Comparison of ENCODE assay signal across 11 mouse cellular contexts in genomic region chr1:71775865-71776501, GRCm38 (mm10).
DNase-seq lines count a peak whose midpoint lies in the region; ATAC-seq and TF ChIP-seq lines count a peak whose summit lies in the region.
"Had no signal": no experiment of that assay in that cellular context is flagged by ENCODE, and none has a peak within 500 bp of the region (broad histone marks: within the 10 kb centered on the region; RNA-seq: fewer than 3 reads in every experiment).

No protein-coding gene starts in this region.

- no peak for TF ChIP-seq CTCF in lung, postnatal 0 days (IDR thresholded peaks at IDR 0.05)

- peak overlapping the region; percentile 28 for H3K4me2 ChIP-seq in heart, embryonic 13.5 days
- H3K4me2 ChIP-seq in heart, embryonic 12.5 days, result no peak overlapping the region
- H3K4me2 ChIP-seq in lung, postnatal 0 days (replicated peaks; ENCODE audit: low read depth, low read length), result peak overlapping the region; percentile 46
- peak overlapping the region; percentile 23; the same call in 1 of the 2 replicates for H3K4me2 ChIP-seq in forebrain, embryonic 14.5 days (ENCODE audit: low read length)
- H3K4me2 ChIP-seq in neural tube, embryonic 15.5 days, result peak overlapping the region; percentile 33

- ATAC-seq in heart, embryonic 13.5 days (ENCODE audit: extremely low read depth, insufficient number of reproducible peaks, low FRiP score, low TSS enrichment), result no peak
- ATAC-seq in heart, embryonic 12.5 days (ENCODE audit: insufficient number of reproducible peaks, low FRiP score), result no peak
- ATAC-seq in lung, postnatal 0 days, result no peak
- peak; percentile 37; the same call in 1 of the 2 replicates for ATAC-seq in forebrain, embryonic 14.5 days
- ATAC-seq in neural tube, embryonic 15.5 days (ENCODE audit: low FRiP score), result no peak; the same call in 1 of the 2 replicates
- ATAC-seq: CD4-positive, CD25-positive, alpha-beta regulatory T cell, adult 4 months; inflammation-experienced regulatory T-cells, adult 6 months had no signal

- TF ChIP-seq EP300 in lung, postnatal 0 days (IDR thresholded peaks at IDR 0.05), result no peak

- H3K27ac ChIP-seq in heart, embryonic 13.5 days (replicated peaks), result no peak overlapping the region
- no peak overlapping the region for H3K27ac ChIP-seq in heart, embryonic 12.5 days (ENCODE audit: poor library complexity, severe bottlenecking)
- no peak overlapping the region for H3K27ac ChIP-seq in lung, postnatal 0 days (ENCODE audit: low read length)
- no peak overlapping the region; the same call in 1 of the 2 replicates for H3K27ac ChIP-seq in forebrain, embryonic 14.5 days (ENCODE audit: low read depth, low read length)
- peak overlapping the region; percentile 63; the same call in 1 of the 2 replicates for H3K27ac ChIP-seq in neural tube, embryonic 15.5 days (replicated peaks)

- H3K9me3 ChIP-seq in heart, embryonic 13.5 days, result 0 out of 2 replicates have a peak, but pooled peaks cover 7% of the 10 kb centered on the region
- peaks cover 10% of the 10 kb centered on the region; the same call in 1 of the 2 replicates for H3K9me3 ChIP-seq in heart, embryonic 12.5 days (replicated peaks)
- no peaks in the 10 kb centered on the region for H3K9me3 ChIP-seq in lung, postnatal 0 days (ENCODE audit: low read length)
- H3K9me3 ChIP-seq in forebrain, embryonic 14.5 days (replicated peaks; ENCODE audit: control insufficient read depth, low read length), result no peaks in the 10 kb centered on the region
- no peaks in the 10 kb centered on the region for H3K9me3 ChIP-seq in neural tube, embryonic 15.5 days (replicated peaks)

- DNase-seq in lung, postnatal 0 days (ENCODE audit: low spot score), result no peak
- no peak for DNase-seq in lung, postnatal 4 days
- peak; percentile 39 for DNase-seq in forebrain, embryonic 14.5 days (ENCODE audit: low spot score)
- DNase-seq in kidney, postnatal 25 days, result no peak
- no peak for DNase-seq in urinary bladder, adult 18-20 months (ENCODE audit: low spot score in 2 of 2)
- DNase-seq: gastrocnemius, postnatal 36 days had no signal

- H3K9ac ChIP-seq in heart, embryonic 13.5 days, result no peak overlapping the region
- H3K9ac ChIP-seq in heart, embryonic 12.5 days, result no peak overlapping the region
- no peak overlapping the region for H3K9ac ChIP-seq in lung, postnatal 0 days (replicated peaks; ENCODE audit: low read depth)
- 0 out of 2 replicates have a peak overlapping the region, but pooled peaks have one; percentile 25 for H3K9ac ChIP-seq in forebrain, embryonic 14.5 days (ENCODE audit: low read length)
- no peak overlapping the region for H3K9ac ChIP-seq in neural tube, embryonic 15.5 days (replicated peaks)

- no peaks in the 10 kb centered on the region for H3K27me3 ChIP-seq in heart, embryonic 13.5 days (replicated peaks)
- no peaks in the 10 kb centered on the region for H3K27me3 ChIP-seq in heart, embryonic 12.5 days (replicated peaks)
- H3K27me3 ChIP-seq in lung, postnatal 0 days (replicated peaks; ENCODE audit: insufficient read depth, low read length), result no peaks in the 10 kb centered on the region
- H3K27me3 ChIP-seq in forebrain, embryonic 14.5 days (replicated peaks; ENCODE audit: control insufficient read depth, insufficient read depth, low read length), result no peaks in the 10 kb centered on the region
- no peaks in the 10 kb centered on the region for H3K27me3 ChIP-seq in neural tube, embryonic 15.5 days (replicated peaks)

- 0 out of 2 replicates have a peak, but pooled peaks cover 5% of the 10 kb centered on the region for H3K4me1 ChIP-seq in heart, embryonic 13.5 days
- H3K4me1 ChIP-seq in heart, embryonic 12.5 days (replicated peaks), result no peaks in the 10 kb centered on the region
- H3K4me1 ChIP-seq in lung, postnatal 0 days (ENCODE audit: insufficient read depth, low read depth, low read length), result no peaks in the 10 kb centered on the region
- no peaks in the 10 kb centered on the region for H3K4me1 ChIP-seq in forebrain, embryonic 14.5 days (ENCODE audit: control insufficient read depth, insufficient read depth, low read length)
- no peaks in the 10 kb centered on the region for H3K4me1 ChIP-seq in neural tube, embryonic 15.5 days

- 69% methylated on average over 19 of the region's 19 CpGs for WGBS in heart, embryonic 13.5 days
- WGBS in heart, embryonic 12.5 days, result 72% methylated on average over 19 of the region's 19 CpGs
- 55% methylated on average over 19 of the region's 19 CpGs for WGBS in lung, postnatal 0 days
- 73% methylated on average over 19 of the region's 19 CpGs for WGBS in forebrain, embryonic 14.5 days
- WGBS in neural tube, embryonic 15.5 days, result 59% methylated on average over 19 of the region's 19 CpGs

- H3K36me3 ChIP-seq in heart, embryonic 13.5 days, result no peaks in the 10 kb centered on the region
- no peaks in the 10 kb centered on the region for H3K36me3 ChIP-seq in heart, embryonic 12.5 days
- no peaks in the 10 kb centered on the region for H3K36me3 ChIP-seq in lung, postnatal 0 days (ENCODE audit: insufficient read depth, low read length)
- H3K36me3 ChIP-seq in forebrain, embryonic 14.5 days (ENCODE audit: control insufficient read depth, insufficient read depth, low read length), result no peaks in the 10 kb centered on the region
- no peaks in the 10 kb centered on the region for H3K36me3 ChIP-seq in neural tube, embryonic 15.5 days

- peak overlapping the region; percentile 24; the same call in 1 of the 2 replicates for H3K4me3 ChIP-seq in heart, embryonic 13.5 days
- H3K4me3 ChIP-seq in heart, embryonic 12.5 days, result no peak overlapping the region
- 0 out of 2 replicates have a peak overlapping the region, but pooled peaks have one; percentile 6 for H3K4me3 ChIP-seq in lung, postnatal 0 days (ENCODE audit: low read depth, low read length)
- H3K4me3 ChIP-seq in forebrain, embryonic 14.5 days (ENCODE audit: low read depth, low read length), result no peak overlapping the region
- H3K4me3 ChIP-seq in neural tube, embryonic 15.5 days (replicated peaks), result no peak overlapping the region

Comparison
In these comparisons a context has a peak if more than half of its experiments do, and no peak if none do; other contexts are left out.
1. H3K4me3 ChIP-seq: peak in heart, embryonic 13.5 days (single experiment) and lung, postnatal 0 days (single experiment); none in heart, embryonic 12.5 days (single experiment), forebrain, embryonic 14.5 days (single experiment) and neural tube, embryonic 15.5 days (single experiment).